Mouse (Mus musculus) midbrain, embryonic 14.5 days (tissue): ENCODE results near the gene Ccdc106. TPM values are rescaled to one million over a fixed set of nuclear protein-coding genes. Genes with fewer than 3 reads are reported as not detected.
"Not testable (repeated sequence)": the region's sequence is repeated elsewhere in the genome, so short reads cannot be mapped to it uniquely, and the experiment has no call there.

Source experiments
- ATAC-seq: fragments of 200-750 bp; cut with Nextera tagmentation; 2 replicates; pipeline ENCODE4 v1.8.0; 2017; ENCODE audit warnings: moderate number of reproducible peaks, moderate library complexity; ENCODE audit not compliant: low FRiP score, low TSS enrichment
- DNase-seq: peaks from one replicate; pipeline ENCODE4 v3.0.0-alpha.2; 2015
- H3K27ac ChIP-seq: fragments of 300-500 bp; sonication (generic); replicated peaks from 2 replicates; pipeline ENCODE4 v1.5.1; 2014; ENCODE audit warnings: mild to moderate bottlenecking, low read depth, low read length, moderate library complexity
- H3K27me3 ChIP-seq: fragments of 300-500 bp; sonication (generic); 2 replicates; pipeline ENCODE4 v1.6.1; 2014; ENCODE audit warnings: low read length, control low read depth, mixed read lengths; ENCODE audit not compliant: control insufficient read depth, insufficient read depth
- H3K36me3 ChIP-seq: fragments of 300-500 bp; sonication (generic); 2 replicates; pipeline ENCODE4 v1.6.1; 2014; ENCODE audit warnings: low read length, control low read depth; ENCODE audit not compliant: control insufficient read depth, insufficient read depth
- H3K4me1 ChIP-seq: fragments of 300-500 bp; sonication (generic); 2 replicates; pipeline ENCODE4 v1.6.1; 2014; ENCODE audit warnings: mild to moderate bottlenecking, antibody characterized with exemption, low read length, control low read depth; ENCODE audit not compliant: control insufficient read depth, insufficient read depth
- H3K4me2 ChIP-seq: fragments of 300-500 bp; sonication (generic); 2 replicates; pipeline ENCODE4 v1.6.1; 2014; ENCODE audit warnings: mild to moderate bottlenecking, low read length, moderate library complexity
- H3K4me3 ChIP-seq: fragments of 300-500 bp; sonication (generic); replicated peaks from 2 replicates; pipeline ENCODE4 v1.5.1; 2014; ENCODE audit warnings: low read depth, low read length
- H3K9ac ChIP-seq: fragments of 300-500 bp; sonication (generic); replicated peaks from 2 replicates; pipeline ENCODE4 v1.6.1; 2014; ENCODE audit warnings: mild to moderate bottlenecking, low read length, moderate library complexity
- H3K9me3 ChIP-seq: fragments of 300-500 bp; sonication (generic); 2 replicates; pipeline ENCODE4 v1.6.1; 2016; ENCODE audit warnings: low read length, control low read depth, mixed read lengths; ENCODE audit not compliant: control insufficient read depth
- WGBS: fragments of 180-500 bp; shearing (Covaris S2); extraction: QIAGEN DNeasy Blood & Tissue Kit; methylation state at CpG from one replicate; pipeline ENCODE4 v1.1.7; 2014; 5-methylcytosine and 5-hydroxymethylcytosine counted together
- polyA plus RNA-seq: library from polyadenylated mRNA; unstranded; fragments of >200 nt; fragmentation: Nextera tagmentation; extraction: Ambion mirVana; gene quantifications from 2 replicates; pipeline ENCODE4 v1.2.1, GENCODE M21; 2014

Ccdc106 gene
- polyA plus RNA-seq, 1 experiment from 2014 or later = 47.0 TPM

GRCm38 (mm10) chr7:5012681-5013513, 7.5 kb upstream of the Ccdc106 start:
- Histone ChIP-seq H3K9ac (no peak overlapping the region), H3K4me3 (no peak overlapping the region), H3K27ac (no peak overlapping the region), H3K4me2 (no peak overlapping the region), H3K36me3 (peaks cover 48% of the 10 kb centered on the region), H3K4me1 (no peaks in the 10 kb centered on the region), H3K27me3 (no peaks in the 10 kb centered on the region), H3K9me3 (no peaks in the 10 kb centered on the region)
- no peak for DNase-seq
- 93% methylated on average over 27 of the region's 27 CpGs for WGBS
- no peak for ATAC-seq

DNA sequence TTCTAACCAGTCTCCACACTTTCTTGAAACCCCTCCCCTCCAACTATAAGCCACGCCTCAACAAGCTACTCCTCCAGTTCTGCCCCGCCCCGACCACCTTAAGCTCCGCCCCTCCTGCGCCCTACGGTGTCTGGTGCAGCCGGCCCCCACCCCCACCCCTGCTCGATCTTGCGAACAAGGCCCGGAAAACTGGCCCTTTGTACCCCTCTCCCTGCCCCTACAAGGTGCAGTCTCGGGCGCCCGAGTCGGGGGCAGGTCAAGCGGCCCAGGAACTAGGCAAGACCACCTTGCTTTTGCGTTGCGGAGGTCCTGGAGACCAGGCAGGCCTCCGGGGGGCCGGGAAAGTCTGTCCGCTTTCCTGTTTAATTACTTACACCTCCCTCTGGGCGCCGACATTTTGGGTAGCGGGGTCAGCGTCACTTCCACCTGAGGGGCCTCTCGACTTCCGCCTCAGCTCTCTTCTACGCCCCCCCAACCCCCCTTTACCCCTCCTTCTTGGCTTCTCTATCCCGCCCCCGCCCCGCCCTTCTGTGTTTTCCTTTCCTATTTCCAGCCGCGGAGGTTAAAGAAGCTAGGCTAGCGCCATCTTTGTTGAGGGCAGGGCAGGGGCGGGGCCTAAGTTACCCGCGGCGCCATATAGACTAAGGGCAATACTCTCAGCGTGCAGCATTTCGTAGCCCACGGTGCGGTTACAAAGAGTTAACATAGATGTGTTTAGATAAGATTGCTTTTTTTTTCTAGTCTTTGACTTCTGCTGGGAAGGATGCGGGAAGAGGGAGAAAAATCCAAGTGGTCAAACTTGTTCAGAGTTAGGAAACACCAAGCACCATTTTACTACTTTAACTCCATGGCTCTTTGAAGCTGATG, 5.9 kb upstream of the Ccdc106 start, which contains the start of the genes Zfp524 and Fiz1:
Gene Zfp524, plus strand, starts transcription at position 165 of the 867 bp plus-strand sequence.
Gene Fiz1, minus strand, starts transcription at position 447 of the 867 bp plus-strand sequence.
- WGBS = under 1% methylated on average over 42 of the region's 42 CpGs
- Histone ChIP-seq H3K9me3 (no peaks in the 10 kb centered on the region), H3K36me3 (peaks cover 32% of the 10 kb centered on the region), H3K4me2 (peak within 1 kb of the TSS; percentile 64), H3K9ac (peak within 1 kb of the TSS; percentile 73), H3K4me3 (peak within 1 kb of the TSS; percentile 74), H3K27me3 (no peaks in the 10 kb centered on the region), H3K4me1 (0 out of 2 replicates have a peak, but pooled peaks cover 1% of the 10 kb centered on the region), H3K27ac (peak within 1 kb of the TSS; percentile 97)
- DNase-seq (peak; percentile 99), ATAC-seq (peak; percentile 85)

GRCm38 (mm10) chr7:5015118-5016001, 5.0 kb upstream of the Ccdc106 start, which contains the start of gene Gm44973:
Gene Gm44973, plus strand, starts transcription at chr7:5015496.
- Histone ChIP-seq H3K9me3 (no peaks in the 10 kb centered on the region), H3K4me1 (0 out of 2 replicates have a peak, but pooled peaks cover 3% of the 10 kb centered on the region), H3K4me3 (peak within 1 kb of the TSS; percentile 74), H3K36me3 (peaks cover 23% of the 10 kb centered on the region), H3K27me3 (no peaks in the 10 kb centered on the region), H3K9ac (peak within 1 kb of the TSS; percentile 73), H3K27ac (peak within 1 kb of the TSS; percentile 97), H3K4me2 (peak within 1 kb of the TSS; percentile 64)
- DNase-seq (peak; percentile 97), ATAC-seq (peak; percentile 81)
- under 1% methylated on average over 58 of the region's 76 CpGs for WGBS

DNA sequence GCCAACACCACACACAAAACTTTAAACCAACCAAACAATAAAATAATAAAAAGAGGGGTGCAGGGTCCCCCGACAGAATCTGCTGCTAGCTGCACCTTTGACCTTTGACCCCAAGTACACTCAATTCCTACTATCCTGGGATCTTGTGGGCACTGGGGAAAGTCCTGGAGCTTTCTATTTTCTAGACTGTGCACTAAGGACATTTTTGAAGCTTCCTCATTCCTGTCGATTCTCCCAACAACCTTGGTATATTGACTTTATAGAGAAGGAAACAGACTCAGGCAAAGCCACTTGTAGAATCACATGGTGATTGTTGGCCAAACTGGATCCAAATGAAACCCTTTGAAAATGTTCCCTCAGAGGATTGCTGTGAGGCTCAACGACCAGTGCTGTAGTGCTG, 4.3 kb upstream of the Ccdc106 start:
- H3K9ac ChIP-seq = peak overlapping the region; percentile 64
- DNase-seq (no peak), ATAC-seq (no peak)
- H3K27ac ChIP-seq = peak overlapping the region; percentile 97
- no peaks in the 10 kb centered on the region for H3K9me3 ChIP-seq
- peak overlapping the region; percentile 74 for H3K4me3 ChIP-seq
- peaks cover 16% of the 10 kb centered on the region for H3K36me3 ChIP-seq
- H3K4me2 ChIP-seq = peak overlapping the region; percentile 64
- H3K4me1 ChIP-seq = peaks cover 5% of the 10 kb centered on the region
- 64% methylated on average over 3 of the region's 3 CpGs for WGBS
- no peaks in the 10 kb centered on the region for H3K27me3 ChIP-seq

GRCm38 (mm10) chr7:5016920-5017319, 3.4 kb upstream of the Ccdc106 start:
- ATAC-seq = no peak
- H3K9ac ChIP-seq = no peak overlapping the region
- no peak overlapping the region for H3K27ac ChIP-seq
- no peak for DNase-seq
- H3K4me1 ChIP-seq = peaks cover 12% of the 10 kb centered on the region
- 98% methylated on average over 2 of the region's 2 CpGs for WGBS
- no peaks in the 10 kb centered on the region for H3K9me3 ChIP-seq
- H3K4me3 ChIP-seq = no peak overlapping the region
- peaks cover 7% of the 10 kb centered on the region for H3K36me3 ChIP-seq
- H3K27me3 ChIP-seq = no peaks in the 10 kb centered on the region
- no peak overlapping the region for H3K4me2 ChIP-seq

DNA sequence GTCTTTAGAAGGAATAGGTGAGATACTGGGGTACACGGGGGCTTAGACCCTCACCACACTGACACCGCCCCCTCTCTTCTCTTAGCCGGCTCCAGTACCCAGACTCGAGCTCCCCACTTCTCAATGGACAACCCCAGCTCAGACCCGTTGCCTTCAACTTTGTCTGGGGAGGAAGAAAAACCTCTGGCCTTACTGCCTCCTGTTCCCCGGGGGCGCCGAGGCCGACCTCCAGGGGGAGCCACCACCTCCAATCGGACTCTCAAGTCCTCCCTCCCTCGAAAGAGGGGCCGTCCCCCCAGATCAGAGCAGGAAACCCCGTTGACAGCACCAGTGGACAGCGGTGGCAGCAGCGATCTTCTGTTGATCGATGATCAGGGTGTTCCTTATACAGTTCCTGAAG, 3.0 kb upstream of the Ccdc106 start:
- 91% methylated on average over 16 of the region's 16 CpGs for WGBS
- Histone ChIP-seq H3K36me3 (peaks cover 8% of the 10 kb centered on the region), H3K9me3 (no peaks in the 10 kb centered on the region), H3K4me2 (no peak overlapping the region), H3K4me1 (peaks cover 12% of the 10 kb centered on the region), H3K4me3 (no peak overlapping the region), H3K27me3 (no peaks in the 10 kb centered on the region), H3K9ac (no peak overlapping the region), H3K27ac (no peak overlapping the region)
- ATAC-seq (no peak), DNase-seq (no peak)

DNA sequence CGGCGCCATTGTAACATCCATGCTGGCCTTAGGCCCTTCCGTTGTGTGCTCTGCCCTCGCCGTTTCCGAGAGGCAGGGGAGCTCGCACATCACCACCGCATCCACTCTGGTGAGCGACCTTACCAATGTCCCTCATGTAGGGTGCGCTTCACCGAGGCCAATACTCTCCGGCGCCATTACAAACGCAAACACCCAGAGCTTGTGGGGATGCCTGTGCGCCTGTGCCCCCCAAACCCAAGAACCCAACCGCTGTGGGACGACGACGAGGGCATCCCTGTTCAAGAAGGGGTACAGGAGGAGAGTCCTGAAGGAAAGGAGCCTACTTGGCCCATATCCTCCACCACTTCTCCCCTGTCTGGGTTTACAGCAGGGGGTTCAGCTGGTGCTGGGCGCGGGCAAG, 2.4 kb upstream of the Ccdc106 start:
- Histone ChIP-seq H3K27me3 (no peaks in the 10 kb centered on the region), H3K4me1 (peaks cover 12% of the 10 kb centered on the region), H3K9me3 (no peaks in the 10 kb centered on the region), H3K4me2 (no peak overlapping the region), H3K4me3 (no peak overlapping the region), H3K36me3 (peaks cover 8% of the 10 kb centered on the region), H3K9ac (no peak overlapping the region), H3K27ac (no peak overlapping the region)
- WGBS = 97% methylated on average over 21 of the region's 21 CpGs
- ATAC-seq (no peak), DNase-seq (no peak)

GRCm38 (mm10) chr7:5019576-5019975, 777 bp upstream of the Ccdc106 start:
- Histone ChIP-seq H3K4me1 (peaks cover 12% of the 10 kb centered on the region), H3K4me3 (peak overlapping the region; percentile 71), H3K36me3 (peaks cover 21% of the 10 kb centered on the region), H3K4me2 (peak overlapping the region; percentile 76)
- H3K27me3 ChIP-seq, H3K9me3 ChIP-seq, H3K27ac ChIP-seq, H3K9ac ChIP-seq, DNase-seq, ATAC-seq: not testable (repeated sequence)
- 31% methylated on average over 8 of the region's 8 CpGs for WGBS
